Mouse (Mus musculus) G1E (cell line): ENCODE measurements around the gene Bach2. TPM values are rescaled to one million over a fixed set of nuclear protein-coding genes. Genes with fewer than 3 reads are reported as not detected.

ENCODE experiments used
- ATAC-seq: 2 replicates; pipeline ENCODE4 v1.8.0; 2016; ENCODE audit warnings: mild to moderate bottlenecking; ENCODE audit not compliant: insufficient number of reproducible peaks, poor library complexity, low FRiP score, severe bottlenecking; ENCODE audit errors: extremely low read depth
- DNase-seq: peaks from one replicate; pipeline ENCODE4 v3.0.0; 2012; ENCODE audit warnings: low spot score
- H3K27me3 ChIP-seq: 2 replicates; pipeline ENCODE4 v1.6.1; 2012; ENCODE audit warnings: mild to moderate bottlenecking, low read length, inconsistent platforms; ENCODE audit not compliant: insufficient read depth
- H3K36me3 ChIP-seq: replicated peaks from 2 replicates; pipeline ENCODE3; 2012; ENCODE audit warnings: mild to moderate bottlenecking, inconsistent platforms
- H3K4me1 ChIP-seq: 2 replicates; pipeline ENCODE4 v1.6.1; 2012; ENCODE audit warnings: low read depth, low read length, inconsistent platforms, mixed read lengths; ENCODE audit not compliant: insufficient read depth
- H3K4me3 ChIP-seq: 2 replicates; pipeline ENCODE4 v1.5.1; 2012; ENCODE audit warnings: low read depth, mild to moderate bottlenecking, inconsistent platforms, low read length, moderate library complexity, mixed read lengths
- H3K9me3 ChIP-seq: replicated peaks from 2 replicates; pipeline ENCODE4 v1.6.1; 2012; ENCODE audit warnings: inconsistent platforms
- CTCF ChIP-seq: IDR thresholded peaks from 2 replicates; pipeline ENCODE4 v1.5.1; 2012; ENCODE audit warnings: low read depth, low read length, inconsistent platforms, mixed read lengths
- GATA1 ChIP-seq: IDR thresholded peaks from 2 replicates; pipeline ENCODE4 v1.6.1; 2012; ENCODE audit warnings: borderline replicate concordance, low read length, inconsistent platforms, mixed read lengths
- GATA2 ChIP-seq: IDR thresholded peaks from 2 replicates; pipeline ENCODE4 v1.6.1; 2012; ENCODE audit warnings: low read depth, low read length, inconsistent platforms, borderline replicate concordance
- POLR2AphosphoS5 ChIP-seq: IDR thresholded peaks from 2 replicates; pipeline ENCODE4 v1.6.1; 2012; ENCODE audit warnings: low read depth, low read length, inconsistent platforms; ENCODE audit not compliant: insufficient replicate concordance
- TAL1 ChIP-seq: conservative IDR thresholded peaks from 2 replicates; pipeline ENCODE4 v1.6.1; 2012; ENCODE audit warnings: low read depth, low read length, inconsistent platforms, mixed read lengths
- polyA plus RNA-seq: library from polyadenylated mRNA; stranded (reverse); fragments of >175 nt; gene quantifications from 2 replicates; pipeline ENCODE4 v1.2.3, GENCODE M21; 2012
- total RNA-seq, 2 experiments: library from RNA; stranded (forward) in 1 of 2; stranded (reverse) in 1 of 2; fragments of 200-1000 nt in 1 of 2; fragments of >200 nt in 1 of 2; fragmentation: Nextera tagmentation in 1 of 2; gene quantifications; 2 replicates each; pipeline ENCODE4 v1.2.3; 2014 to 2017

Gene Bach2
- total and polyA plus RNA-seq, 3 experiments = 0.22 to 2.2 TPM; not detected in 1

DNA sequence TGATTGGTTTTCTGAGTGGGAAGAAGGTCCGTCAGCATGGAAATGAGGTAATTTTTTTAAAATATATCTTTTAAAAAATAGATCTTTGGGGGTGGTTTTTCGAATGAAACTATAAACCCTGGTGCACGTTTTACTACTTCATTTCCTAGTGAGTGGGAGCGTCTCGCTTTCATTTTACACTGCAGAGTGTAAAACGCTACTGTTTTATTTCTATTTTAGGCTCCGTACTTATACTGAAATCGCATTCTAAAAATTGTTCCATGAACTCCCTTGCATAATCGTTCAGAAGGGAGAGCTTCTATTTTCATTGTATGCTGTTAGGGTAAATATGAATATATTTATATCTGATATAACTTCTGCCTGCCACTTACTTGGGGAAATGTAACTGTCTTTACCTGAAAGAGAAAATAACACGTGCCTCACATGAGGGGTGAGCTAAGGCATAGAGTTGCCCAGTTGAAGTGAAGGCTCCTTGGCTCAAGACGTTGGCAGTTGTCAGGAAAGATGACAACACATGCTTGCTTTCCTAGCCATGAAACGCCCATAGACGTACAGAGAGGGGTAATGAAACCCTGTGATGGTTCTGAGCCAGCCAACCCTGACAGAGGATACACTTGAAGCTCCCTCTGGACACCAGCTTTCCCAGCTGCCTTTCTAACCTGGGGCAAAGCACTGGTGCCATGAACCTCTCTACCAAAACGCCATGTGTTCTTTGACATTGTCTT, 306.4 kb downstream of the Bach2 start:
- ATAC-seq = no peak
- Histone ChIP-seq H3K27me3 (0 out of 2 replicates have a peak, but pooled peaks cover 3% of the 10 kb centered on the region), H3K36me3 (no peaks in the 10 kb centered on the region), H3K9me3 (no peaks in the 10 kb centered on the region), H3K4me1 (no peaks in the 10 kb centered on the region), H3K4me3 (no peak overlapping the region)
- DNase-seq = no peak
- TF ChIP-seq GATA1 (no peak), GATA2 (no peak), POLR2AphosphoS5 (no peak), CTCF (no peak), TAL1 (no peak)

DNA sequence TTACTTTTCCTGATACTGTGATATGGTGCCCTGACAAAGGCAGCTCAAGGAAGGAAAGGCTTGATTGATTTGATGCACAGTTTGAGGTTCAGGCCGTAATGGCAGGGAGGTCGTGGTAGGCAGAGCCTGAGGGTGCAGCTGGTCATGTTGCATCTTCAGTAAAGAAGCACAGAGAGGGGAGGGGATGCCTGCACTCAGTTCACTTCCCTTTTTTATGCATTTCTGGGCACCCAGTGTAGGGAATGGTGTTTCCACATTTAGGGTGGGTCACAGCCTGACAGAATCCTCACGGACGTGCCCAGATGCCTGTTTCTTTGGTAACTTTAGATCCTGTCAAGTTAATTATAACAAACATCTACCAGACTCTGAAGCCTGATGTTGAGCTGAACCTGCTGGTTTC, 306.9 kb downstream of the Bach2 start:
- Histone ChIP-seq H3K36me3 (no peaks in the 10 kb centered on the region), H3K4me1 (no peaks in the 10 kb centered on the region), H3K27me3 (0 out of 2 replicates have a peak, but pooled peaks cover 3% of the 10 kb centered on the region), H3K4me3 (no peak overlapping the region), H3K9me3 (no peaks in the 10 kb centered on the region)
- DNase-seq (no peak), ATAC-seq (no peak)
- TF ChIP-seq TAL1 (no peak), POLR2AphosphoS5 (no peak), CTCF (no peak), GATA1 (no peak), GATA2 (no peak)

DNA sequence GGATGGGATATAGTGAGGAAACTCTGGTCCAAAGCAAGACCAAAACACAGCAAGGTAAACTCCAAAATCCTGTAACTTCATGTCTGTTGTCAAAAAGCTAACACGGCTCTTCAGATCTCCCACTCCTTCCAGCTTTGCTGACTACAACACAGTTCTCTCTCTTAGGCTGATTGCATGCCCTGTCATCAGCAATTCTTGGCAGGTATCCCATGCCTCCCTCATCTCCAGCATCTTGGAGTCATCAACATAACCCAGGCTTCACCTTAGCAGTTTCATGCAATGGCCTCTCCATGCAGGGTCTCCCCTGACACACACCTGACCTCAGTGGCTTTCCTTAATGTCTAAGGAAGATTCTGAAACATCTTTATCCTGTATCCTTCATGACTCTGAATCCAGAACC, 310.5 kb downstream of the Bach2 start:
- TF ChIP-seq GATA1 (no peak), GATA2 (no peak), CTCF (no peak), TAL1 (no peak), POLR2AphosphoS5 (no peak)
- Histone ChIP-seq H3K27me3 (0 out of 2 replicates have a peak, but pooled peaks cover 3% of the 10 kb centered on the region), H3K9me3 (no peaks in the 10 kb centered on the region), H3K4me1 (no peaks in the 10 kb centered on the region), H3K36me3 (no peaks in the 10 kb centered on the region), H3K4me3 (no peak overlapping the region)
- ATAC-seq (no peak), DNase-seq (no peak)

DNA sequence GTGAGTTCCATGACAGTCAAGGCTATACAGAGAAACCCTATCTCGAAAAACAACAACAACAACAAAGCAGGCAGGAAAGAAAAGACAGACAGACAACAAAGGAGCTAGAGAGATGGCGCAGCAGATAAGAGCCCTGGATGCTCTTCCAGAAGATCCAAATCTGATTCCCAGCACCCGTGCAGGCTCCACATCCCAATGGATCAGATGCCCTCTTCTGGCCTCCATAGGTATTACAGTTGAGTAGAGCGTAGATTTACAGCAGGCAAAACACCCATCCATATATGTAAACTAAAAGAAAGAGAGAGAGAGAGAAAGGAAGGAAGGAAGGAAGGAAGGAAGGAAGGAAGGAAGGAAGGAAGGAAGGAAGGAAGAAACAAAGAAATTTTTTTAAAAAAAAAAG, 312.7 kb downstream of the Bach2 start:
- no peak overlapping the region for H3K4me3 ChIP-seq
- no peaks in the 10 kb centered on the region for H3K9me3 ChIP-seq
- no peaks in the 10 kb centered on the region for H3K36me3 ChIP-seq
- H3K27me3 ChIP-seq = 0 out of 2 replicates have a peak, but pooled peaks cover 3% of the 10 kb centered on the region
- no peaks in the 10 kb centered on the region for H3K4me1 ChIP-seq
- DNase-seq (no peak), ATAC-seq (no peak)
- no peak for TF ChIP-seq POLR2AphosphoS5
- no peak for TF ChIP-seq TAL1
- TF ChIP-seq GATA2 = no peak
- TF ChIP-seq CTCF = no peak
- no peak for TF ChIP-seq GATA1

DNA sequence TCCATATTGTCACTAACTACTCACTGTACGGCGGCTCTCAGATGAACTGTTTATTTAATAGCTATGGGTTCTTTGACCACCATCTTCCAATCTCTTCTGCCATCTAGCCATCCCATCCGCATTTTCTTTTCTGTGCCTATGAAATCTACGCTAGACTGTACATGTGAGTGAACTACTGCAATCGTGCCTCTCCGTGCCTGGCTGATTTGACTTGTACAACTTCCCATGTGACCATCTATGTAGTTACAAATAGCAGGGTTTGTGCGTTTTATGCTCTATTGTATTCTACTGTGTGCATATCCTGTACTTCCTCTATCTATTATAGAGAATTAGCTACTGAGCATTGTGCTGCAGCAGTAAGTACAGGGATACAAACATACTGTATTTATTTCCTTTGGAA, 316.9 kb downstream of the Bach2 start:
- Histone ChIP-seq H3K9me3 (no peaks in the 10 kb centered on the region), H3K27me3 (no peaks in the 10 kb centered on the region), H3K4me3 (no peak overlapping the region), H3K4me1 (no peaks in the 10 kb centered on the region), H3K36me3 (no peaks in the 10 kb centered on the region)
- DNase-seq = no peak
- TF ChIP-seq GATA2 = no peak
- no peak for TF ChIP-seq POLR2AphosphoS5
- no peak for TF ChIP-seq TAL1
- no peak for TF ChIP-seq GATA1
- no peak for ATAC-seq

DNA sequence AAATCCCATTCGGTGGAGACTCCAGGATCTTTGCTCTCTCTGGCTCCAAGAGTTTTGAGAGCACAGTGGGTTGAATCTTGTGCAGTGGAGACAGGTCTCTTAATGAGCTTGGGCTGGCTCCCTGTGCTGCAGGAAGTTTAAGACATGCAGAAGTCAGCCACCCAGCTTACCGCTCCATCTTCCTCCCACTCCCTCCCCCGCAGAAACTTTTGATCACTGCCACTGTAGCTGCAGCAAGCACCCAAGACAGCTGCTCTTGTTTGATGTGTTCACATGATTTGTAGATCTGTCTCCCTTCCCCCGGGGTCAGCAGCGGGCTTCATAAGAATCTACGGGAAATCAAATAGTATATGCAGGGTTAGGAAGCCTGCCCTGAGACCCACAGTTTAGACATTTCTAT, 321.6 kb downstream of the Bach2 start:
- H3K27me3 ChIP-seq = peaks cover 3% of the 10 kb centered on the region; the same call in 1 of the 2 replicates
- ATAC-seq (no peak), DNase-seq (no peak)
- H3K36me3 ChIP-seq = no peaks in the 10 kb centered on the region
- TF ChIP-seq POLR2AphosphoS5 (no peak), CTCF (no peak), GATA2 (no peak), TAL1 (no peak), GATA1 (no peak)
- peaks cover 2% of the 10 kb centered on the region; the same call in 1 of the 2 replicates for H3K4me1 ChIP-seq
- no peak overlapping the region for H3K4me3 ChIP-seq
- no peaks in the 10 kb centered on the region for H3K9me3 ChIP-seq
